Mouse (Mus musculus) left cerebral cortex, postnatal 36 days (tissue): ENCODE results near the gene Mybbp1a. TPM values are rescaled to one million over a fixed set of nuclear protein-coding genes. Genes with fewer than 3 reads are reported as not detected.
A peak's percentile ranks its signal among the peaks of the same experiment; 100 is the strongest.

ENCODE experiments used
- DNase-seq, 2 experiments: peaks; one replicate each; pipeline ENCODE4 v3.0.0; 2021 to 2022; ENCODE audit warnings: low spot score in 2 of 2, mixed read lengths in 1 of 2
- intact Hi-C: fragments of 180-260 bp; cut with DNase I; formaldehyde crosslinking; loops from one replicate; pipeline ENCODE4 v1.15.1; 2025
- total RNA-seq, 2 experiments: library from RNA; stranded (reverse); gene quantifications; 2 replicates each; pipeline ENCODE4 v1.2.3; 2021

Mybbp1a gene
- total RNA-seq, 2 experiments from 2014 or later = 42.8 to 50.2 TPM

- no peak for DNase-seq
- intact Hi-C loops = no loop called here
Observed at GRCm38 (mm10) chr11:72470004-72470403, 28.8 kb downstream of the Mybbp1a start.

GRCm38 (mm10) chr11:72471381-72471780 is 30.2 kb downstream of the Mybbp1a start:
- DNase-seq = no peak
- intact Hi-C loops = no loop called here

- DNase-seq = no peak
- intact Hi-C loops = no loop called here
Observed at GRCm38 (mm10) chr11:72473540-72473939, 32.4 kb downstream of the Mybbp1a start.

GRCm38 (mm10) chr11:72474926-72475325 is 33.8 kb downstream of the Mybbp1a start:
- intact Hi-C loops = no loop called here

GRCm38 (mm10) chr11:72475408-72475807 is 34.3 kb downstream of the Mybbp1a start:
- intact Hi-C loops = no loop called here
- DNase-seq = no peak

More at GRCm38 (mm10) chr11:72474926-72475325, 33.8 kb downstream of the Mybbp1a start:
- no peak for DNase-seq

GRCm38 (mm10) chr11:72476074-72476625 is 35.0 kb downstream of the Mybbp1a start:
- intact Hi-C loops = no loop called here
- no peak for DNase-seq

GRCm38 (mm10) chr11:72477182-72477581 is 36.0 kb downstream of the Mybbp1a start:
- DNase-seq = no peak
- intact Hi-C loops = no loop called here

- no peak for DNase-seq
- intact Hi-C loops = no loop called here
Observed at GRCm38 (mm10) chr11:72477653-72478052, 36.5 kb downstream of the Mybbp1a start.

- no peak for DNase-seq
- intact Hi-C loops = no loop called here
Observed at GRCm38 (mm10) chr11:72478228-72478627, 37.1 kb downstream of the Mybbp1a start.

- DNase-seq = no peak
- intact Hi-C loops = no loop called here
Observed at GRCm38 (mm10) chr11:72479499-72479898, 38.3 kb downstream of the Mybbp1a start.

GRCm38 (mm10) chr11:72481313-72481712 is 40.2 kb downstream of the Mybbp1a start:
- intact Hi-C loops = no loop called here
- no peak for DNase-seq

GRCm38 (mm10) chr11:72481952-72482351 is 40.8 kb downstream of the Mybbp1a start:
- DNase-seq = no peak
- intact Hi-C loops = no loop called here

GRCm38 (mm10) chr11:72484549-72484948 is 43.4 kb downstream of the Mybbp1a start:
- DNase-seq = no peak
- intact Hi-C loops = no loop called here

- DNase-seq = peak; percentile 43 to 56
- intact Hi-C loops = loop anchor here (5.0 kb wide), 1 partner anchor 43 kb away; the partner anchor contains the start of gene Mybbp1a
Observed at GRCm38 (mm10) chr11:72485157-72485556, 44.0 kb downstream of the Mybbp1a start.

GRCm38 (mm10) chr11:72485960-72486359 is 44.8 kb downstream of the Mybbp1a start:
- intact Hi-C loops = loop anchor here (5.0 kb wide), 1 partner anchor 44 kb away; the partner anchor contains the start of gene Mybbp1a
- DNase-seq = no peak

- no peak for DNase-seq
- intact Hi-C loops = loop anchor here (5.0 kb wide), 1 partner anchor 45 kb away; the partner anchor contains the start of gene Mybbp1a
Observed at GRCm38 (mm10) chr11:72487171-72487570, 46.0 kb downstream of the Mybbp1a start.

- intact Hi-C loops = loop anchor here (5.0 kb wide), 1 partner anchor 45 kb away; the partner anchor contains the start of gene Mybbp1a
- no peak for DNase-seq
Observed at GRCm38 (mm10) chr11:72487739-72488138, 46.6 kb downstream of the Mybbp1a start.

GRCm38 (mm10) chr11:72488753-72489271 is 47.7 kb downstream of the Mybbp1a start:
- intact Hi-C loops = loop anchor here (5.0 kb wide), 1 partner anchor 47 kb away; the partner anchor contains the start of gene Mybbp1a
- peak; percentile 77 to 83 for DNase-seq

- no peak for DNase-seq
Observed at GRCm38 (mm10) chr11:72489397-72489796, 48.2 kb downstream of the Mybbp1a start.

GRCm38 (mm10) chr11:72489881-72490301 is 48.7 kb downstream of the Mybbp1a start, which contains the start of gene Spns2:
Gene Spns2 (minus strand): TSS chr11:72489904.
- intact Hi-C loops = loop anchor here (5.0 kb wide), 3 partner anchors 48 to 117 kb away; partner anchors contain the start of genes Mybbp1a, Spns3 and Ube2g1
- peak; percentile 92 to 96 for DNase-seq

More at GRCm38 (mm10) chr11:72489397-72489796, 48.2 kb downstream of the Mybbp1a start:
- intact Hi-C loops = loop anchor here (5.0 kb wide), 1 partner anchor 47 kb away; the partner anchor contains the start of gene Mybbp1a
